Mouse (Mus musculus) heart, embryonic 14.5 days (tissue): ENCODE data around the gene Eps15. TPM values are rescaled to one million over a fixed set of nuclear protein-coding genes. Genes with fewer than 3 reads are reported as not detected.

Source experiments
- ATAC-seq: fragments of 200-750 bp; cut with Nextera tagmentation; 2 replicates; pipeline ENCODE4 v1.8.0; 2017; ENCODE audit warnings: low read depth, moderate TSS enrichment; ENCODE audit not compliant: insufficient number of reproducible peaks, insufficient read depth, low FRiP score
- H3K27ac ChIP-seq, 2 experiments: fragments of 200-500 bp in 1 of 2; fragments of 300-500 bp in 1 of 2; sonication (generic) in 1 of 2; replicated peaks in 1 of 2; 2 replicates each; pipeline ENCODE4 v1.5.1; 2012 to 2014; ENCODE audit warnings: low read depth in 2 of 2, low read length in 2 of 2, control low read depth in 1 of 2, mild to moderate bottlenecking in 1 of 2, mixed read lengths in 1 of 2; ENCODE audit not compliant: control insufficient read depth in 1 of 2, insufficient read depth in 1 of 2
- H3K27me3 ChIP-seq: fragments of 300-500 bp; sonication (generic); 2 replicates; pipeline ENCODE4 v1.6.1; 2014; ENCODE audit warnings: mild to moderate bottlenecking, low read length, control low read depth; ENCODE audit not compliant: control insufficient read depth, insufficient read depth
- H3K36me3 ChIP-seq: fragments of 300-500 bp; sonication (generic); 2 replicates; pipeline ENCODE4 v1.6.1; 2014; ENCODE audit warnings: mild to moderate bottlenecking, control low read depth, low read length, mixed read lengths; ENCODE audit not compliant: control insufficient read depth, insufficient read depth
- H3K4me1 ChIP-seq, 2 experiments: fragments of 200-500 bp in 1 of 2; fragments of 300-500 bp in 1 of 2; sonication (generic) in 1 of 2; 2 replicates each; pipeline ENCODE4 v1.6.1; 2012 to 2014; ENCODE audit warnings: low read length in 2 of 2, control low read depth in 1 of 2, mixed read lengths in 1 of 2; ENCODE audit not compliant: control insufficient read depth in 2 of 2, insufficient read depth in 2 of 2
- H3K4me2 ChIP-seq: fragments of 300-500 bp; sonication (generic); 2 replicates; pipeline ENCODE4 v1.6.1; 2014; ENCODE audit warnings: mild to moderate bottlenecking, low read length
- H3K4me3 ChIP-seq, 2 experiments: fragments of 200-500 bp in 1 of 2; fragments of 300-500 bp in 1 of 2; sonication (generic) in 1 of 2; 2 replicates each; pipeline ENCODE4 v1.5.1; 2012 to 2014; ENCODE audit warnings: low read length in 2 of 2, mild to moderate bottlenecking in 2 of 2, control low read depth in 1 of 2, low read depth in 1 of 2, moderate library complexity in 1 of 2; ENCODE audit not compliant: control insufficient read depth in 1 of 2, insufficient read depth in 1 of 2
- H3K9ac ChIP-seq: fragments of 300-500 bp; sonication (generic); 2 replicates; pipeline ENCODE4 v1.6.1; 2014; ENCODE audit warnings: mild to moderate bottlenecking, low read length
- H3K9me3 ChIP-seq: fragments of 300-500 bp; sonication (generic); 2 replicates; pipeline ENCODE4 v1.6.1; 2016; ENCODE audit warnings: low read length, control low read depth; ENCODE audit not compliant: control insufficient read depth
- WGBS: fragments of 180-500 bp; shearing (Covaris S2); extraction: QIAGEN DNeasy Blood & Tissue Kit; methylation state at CpG from one replicate; pipeline ENCODE4 v1.1.7; 2014; 5-methylcytosine and 5-hydroxymethylcytosine counted together
- polyA plus RNA-seq: library from polyadenylated mRNA; unstranded; fragments of >200 nt; fragmentation: Nextera tagmentation; extraction: Ambion mirVana; gene quantifications from 2 replicates; pipeline ENCODE4 v1.2.1, GENCODE M21; 2014

Eps15 gene
- polyA plus RNA-seq, 1 experiment from 2014 or later = 29.2 TPM

DNA sequence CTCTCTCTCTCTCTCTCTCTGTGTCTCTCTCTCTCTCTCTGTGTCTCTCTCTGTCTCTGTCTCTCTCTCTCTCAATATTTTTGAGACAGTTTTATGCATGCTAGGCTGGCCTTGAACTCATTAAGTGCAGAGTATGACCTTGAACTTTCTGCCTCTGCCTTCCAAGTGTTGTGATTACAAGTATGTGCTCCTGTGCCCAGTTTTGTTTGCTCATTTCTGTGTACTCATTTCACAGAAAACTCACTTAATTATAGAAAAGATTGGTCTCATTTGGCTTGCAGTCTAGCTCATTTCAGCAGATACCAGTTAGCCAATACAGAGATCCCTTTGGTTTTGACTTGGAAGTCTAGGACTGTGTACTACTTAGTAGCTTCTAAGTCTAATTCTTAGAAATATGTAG is 19.1 kb downstream of the Eps15 start:
- Histone ChIP-seq H3K4me1 (no peaks in the 10 kb centered on the region), H3K4me3 (no peak overlapping the region), H3K27me3 (no peaks in the 10 kb centered on the region), H3K36me3 (peaks cover 4% of the 10 kb centered on the region; the same call in 1 of the 2 replicates), H3K9me3 (no peaks in the 10 kb centered on the region), H3K9ac (no peak overlapping the region), H3K27ac (no peak overlapping the region), H3K4me2 (no peak overlapping the region)
- ATAC-seq = no peak

DNA sequence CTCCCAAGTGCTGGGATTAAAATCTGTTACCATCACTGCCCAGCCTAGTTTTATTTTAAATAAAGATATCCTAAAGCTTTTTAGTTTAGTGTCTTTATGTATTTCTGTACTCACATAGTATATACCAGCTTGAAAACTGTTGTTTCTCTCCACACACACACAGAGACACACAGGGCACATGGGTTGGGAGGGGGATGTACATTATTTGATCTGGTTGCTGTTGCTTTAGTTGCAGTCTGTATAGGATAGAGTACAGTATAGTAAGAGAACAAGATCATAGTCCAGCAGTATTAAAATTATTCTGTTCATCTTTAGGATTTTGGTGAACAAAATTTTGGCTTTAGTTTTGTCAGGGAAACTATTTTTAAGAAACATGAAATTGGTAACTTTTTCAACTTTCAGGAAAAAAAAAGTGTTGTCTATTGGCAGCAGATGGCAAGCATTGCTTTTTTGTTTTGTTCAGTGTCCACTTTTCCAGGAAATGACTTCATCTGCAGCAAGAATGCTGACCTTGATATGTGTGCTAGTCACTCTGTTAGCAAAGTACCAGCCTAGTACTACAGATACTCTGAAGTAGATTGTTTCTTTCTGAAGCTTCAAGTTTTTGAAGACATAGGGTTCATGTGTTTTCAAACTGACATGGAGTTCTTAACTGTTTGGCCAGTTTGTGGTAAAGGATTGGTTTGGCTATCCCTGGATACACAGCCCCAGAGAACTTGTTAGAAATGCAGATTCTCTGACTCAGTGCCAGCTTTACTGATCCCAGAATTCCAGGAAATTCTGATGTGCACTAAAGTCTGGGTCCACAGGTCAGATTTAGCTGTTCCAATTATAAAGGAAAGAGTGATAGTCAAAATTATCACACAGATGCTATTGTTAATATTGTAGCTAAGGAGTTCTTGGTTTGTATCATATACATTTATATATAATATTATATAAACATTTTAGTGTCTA is 37.1 kb downstream of the Eps15 start:
- ATAC-seq = no peak
- no peak overlapping the region for H3K4me3 ChIP-seq
- H3K9ac ChIP-seq = no peak overlapping the region
- peaks cover 35% of the 10 kb centered on the region for H3K36me3 ChIP-seq
- H3K27me3 ChIP-seq = no peaks in the 10 kb centered on the region
- no peaks in the 10 kb centered on the region for H3K9me3 ChIP-seq
- peak overlapping the region in 1 of 2 experiments; percentile 7; a peak in 1 of 4 replicates for H3K27ac ChIP-seq
- H3K4me2 ChIP-seq = no peak overlapping the region
- H3K4me1 ChIP-seq = no peaks in the 10 kb centered on the region

GRCm38 (mm10) chr4:109336796-109337195 is 56.7 kb downstream of the Eps15 start:
- no peak overlapping the region for H3K27ac ChIP-seq
- WGBS = 85% methylated on average over 4 of the region's 4 CpGs

DNA sequence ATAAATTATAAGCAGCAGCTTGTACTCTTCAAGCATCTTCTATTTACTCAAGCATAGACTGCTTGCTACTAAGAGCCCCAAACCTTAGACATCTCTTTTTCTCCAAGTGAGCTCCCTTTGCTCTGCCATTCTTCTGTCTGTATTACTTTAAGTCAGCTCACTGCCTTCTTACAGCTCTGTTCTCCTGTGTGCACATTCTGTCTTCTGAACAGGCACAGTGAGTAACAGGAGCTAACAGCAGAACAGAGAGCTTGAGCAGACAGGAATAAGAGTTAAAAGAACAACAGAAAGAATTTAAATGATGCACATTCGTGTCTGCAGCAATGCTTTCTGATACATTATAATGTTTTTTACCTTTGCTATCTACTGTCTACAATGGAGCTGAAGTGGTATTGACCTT is 61.2 kb downstream of the Eps15 start:
- ATAC-seq = no peak
- H3K9ac ChIP-seq = no peak overlapping the region
- H3K4me2 ChIP-seq = no peak overlapping the region
- H3K36me3 ChIP-seq = peaks cover 9% of the 10 kb centered on the region; the same call in 1 of the 2 replicates
- no peak overlapping the region for H3K4me3 ChIP-seq
- no peaks in the 10 kb centered on the region for H3K9me3 ChIP-seq
- H3K27ac ChIP-seq = peak overlapping the region in 1 of 2 experiments; percentile 53; a peak in 1 of 4 replicates
- peaks cover 0 to 9% of the 10 kb centered on the region in 2 experiments; a peak in 1 of 4 replicates for H3K4me1 ChIP-seq
- no peaks in the 10 kb centered on the region for H3K27me3 ChIP-seq
- 17% methylated on average over 1 of the region's 1 CpGs for WGBS

More at GRCm38 (mm10) chr4:109336796-109337195, 56.7 kb downstream of the Eps15 start:
- no peak overlapping the region for H3K4me2 ChIP-seq
- H3K27me3 ChIP-seq = no peaks in the 10 kb centered on the region
- H3K4me1 ChIP-seq = peaks cover 0 to 9% of the 10 kb centered on the region in 2 experiments; a peak in 1 of 4 replicates
- ATAC-seq = no peak
- H3K4me3 ChIP-seq = no peak overlapping the region
- H3K9me3 ChIP-seq = no peaks in the 10 kb centered on the region
- H3K9ac ChIP-seq = no peak overlapping the region
- peaks cover 30% of the 10 kb centered on the region for H3K36me3 ChIP-seq

- H3K4me2 ChIP-seq = no peak overlapping the region
- H3K27ac ChIP-seq = no peak overlapping the region
- WGBS = 68% methylated on average over 4 of the region's 4 CpGs
- H3K36me3 ChIP-seq = peaks cover 7% of the 10 kb centered on the region; the same call in 1 of the 2 replicates
- ATAC-seq = no peak
- no peak overlapping the region for H3K9ac ChIP-seq
- H3K4me3 ChIP-seq = no peak overlapping the region
- peaks cover 0 to 9% of the 10 kb centered on the region in 2 experiments; a peak in 1 of 4 replicates for H3K4me1 ChIP-seq
- no peaks in the 10 kb centered on the region for H3K27me3 ChIP-seq
- no peaks in the 10 kb centered on the region for H3K9me3 ChIP-seq
These were observed 62.9 kb downstream of the Eps15 start for GRCm38 (mm10) chr4:109342783-109343485.

GRCm38 (mm10) chr4:109343909-109344308 is 63.8 kb downstream of the Eps15 start:
- WGBS = 85% methylated on average over 5 of the region's 5 CpGs
- Histone ChIP-seq H3K4me2 (no peak overlapping the region), H3K9ac (no peak overlapping the region), H3K27me3 (no peaks in the 10 kb centered on the region), H3K9me3 (no peaks in the 10 kb centered on the region), H3K27ac (no peak overlapping the region), H3K36me3 (0 out of 2 replicates have a peak, but pooled peaks cover 3% of the 10 kb centered on the region), H3K4me3 (no peak overlapping the region), H3K4me1 (peaks cover 0 to 9% of the 10 kb centered on the region in 2 experiments; a peak in 1 of 4 replicates)
- ATAC-seq = no peak

- Histone ChIP-seq H3K27ac (no peak overlapping the region), H3K9ac (no peak overlapping the region), H3K4me1 (no peaks in the 10 kb centered on the region), H3K27me3 (no peaks in the 10 kb centered on the region), H3K36me3 (peaks cover 73% of the 10 kb centered on the region), H3K4me3 (no peak overlapping the region), H3K9me3 (no peaks in the 10 kb centered on the region), H3K4me2 (no peak overlapping the region)
- WGBS = 87% methylated on average over 1 of the region's 1 CpGs
- no peak for ATAC-seq
These were observed 98.0 kb downstream of the Eps15 start for GRCm38 (mm10) chr4:109378107-109378506.
